Mouse (Mus musculus) adrenal gland, adult 8-10 months (tissue): ENCODE results near the gene Hormad2. TPM values are rescaled to one million over a fixed set of nuclear protein-coding genes. Genes with fewer than 3 reads are reported as not detected.

Source experiments
- DNase-seq: peaks from one replicate; pipeline ENCODE4 v3.0.0; 2022
- total RNA-seq, 4 experiments: library from RNA; stranded (reverse); gene quantifications; 2 replicates each; pipeline ENCODE4 v1.2.4; 2022

The Hormad2 gene
- total RNA-seq, 4 experiments from 2014 or later = 0.62 to 1.9 (median 1.5) TPM; not detected in 1

DNA sequence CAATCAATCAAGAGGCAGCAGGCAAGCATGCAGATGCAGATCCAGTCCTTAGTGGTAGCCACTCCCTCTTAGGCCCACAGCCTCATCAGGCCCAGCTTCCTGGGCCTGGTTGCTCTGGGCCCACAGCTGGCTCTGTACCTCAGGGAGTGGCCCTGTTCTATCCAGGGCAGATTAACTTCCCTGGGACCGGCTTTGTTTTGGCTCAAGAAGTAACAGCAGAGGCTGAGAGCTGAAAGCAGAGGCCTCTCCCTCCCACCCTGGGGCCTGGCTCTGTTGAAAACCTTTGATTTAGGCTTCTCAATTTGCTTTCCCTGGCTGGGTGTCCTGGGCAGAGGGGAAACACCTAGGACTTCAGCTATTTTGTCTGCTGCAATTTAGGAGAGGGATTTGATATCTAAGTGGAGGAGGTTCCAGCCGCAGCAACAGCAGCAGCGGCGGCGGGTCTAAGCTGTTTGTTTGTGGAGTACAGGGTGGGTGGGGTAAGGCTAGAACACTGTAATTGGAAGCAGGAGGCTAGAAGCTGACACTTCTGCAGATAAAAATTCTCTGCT lies 138.5 kb downstream of the Hormad2 start:
- DNase-seq = no peak

DNA sequence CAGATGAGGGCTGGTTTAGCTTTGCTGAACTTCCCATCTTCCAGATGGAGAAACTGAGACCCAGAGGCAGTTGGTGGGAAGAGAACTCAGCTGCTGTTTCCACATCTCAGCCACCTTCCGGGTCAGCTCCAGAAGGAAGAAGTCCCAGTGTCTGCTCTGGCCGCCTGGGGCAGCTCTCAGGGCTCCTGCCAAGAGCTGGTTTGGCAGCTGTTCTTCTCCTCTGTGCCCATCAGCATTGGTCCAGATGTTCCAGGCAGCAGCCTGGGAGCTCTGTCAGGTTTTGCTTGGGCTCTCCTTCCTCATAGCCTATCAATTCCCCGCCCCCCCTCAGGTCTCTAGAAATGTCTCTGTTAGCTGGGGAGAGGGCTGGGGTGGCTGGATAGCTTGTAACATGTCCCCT lies 140.2 kb downstream of the Hormad2 start:
- no peak for DNase-seq

DNA sequence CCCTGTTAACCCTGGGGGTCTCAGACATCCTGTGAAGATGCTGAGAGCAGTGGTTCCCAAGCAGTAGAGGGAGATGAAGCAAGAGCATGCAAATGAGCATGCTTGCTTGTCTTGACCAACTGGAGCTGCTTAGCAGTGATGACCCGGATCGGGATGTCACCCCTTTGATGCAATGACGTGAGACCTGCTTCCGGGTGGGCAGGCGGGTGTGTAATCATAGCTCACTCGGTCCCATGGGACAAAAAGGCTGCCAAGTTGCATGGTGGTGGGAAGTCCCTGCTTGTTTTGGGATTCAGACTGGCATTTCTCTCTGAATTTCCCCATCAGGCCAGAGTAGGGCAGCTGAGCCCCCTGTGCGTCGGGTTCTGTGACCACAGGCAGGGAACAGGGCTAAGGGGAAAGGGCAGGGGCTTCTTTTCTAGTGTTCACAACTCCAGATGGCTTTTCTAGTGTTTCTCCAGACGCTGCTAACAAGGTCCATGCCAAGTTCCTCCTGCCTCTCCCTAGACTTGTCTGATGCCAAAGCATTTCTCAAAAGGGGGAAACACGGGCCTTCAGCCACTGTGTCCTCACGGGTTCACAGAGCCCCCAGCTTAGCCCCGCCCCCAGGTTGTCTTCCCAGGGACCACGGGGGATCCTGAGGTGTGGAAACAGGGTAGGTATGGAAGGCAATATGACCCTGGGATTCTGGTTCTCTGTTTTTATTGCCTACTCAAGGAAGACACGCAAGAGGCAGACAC lies 141.0 kb downstream of the Hormad2 start:
- DNase-seq = no peak

DNA sequence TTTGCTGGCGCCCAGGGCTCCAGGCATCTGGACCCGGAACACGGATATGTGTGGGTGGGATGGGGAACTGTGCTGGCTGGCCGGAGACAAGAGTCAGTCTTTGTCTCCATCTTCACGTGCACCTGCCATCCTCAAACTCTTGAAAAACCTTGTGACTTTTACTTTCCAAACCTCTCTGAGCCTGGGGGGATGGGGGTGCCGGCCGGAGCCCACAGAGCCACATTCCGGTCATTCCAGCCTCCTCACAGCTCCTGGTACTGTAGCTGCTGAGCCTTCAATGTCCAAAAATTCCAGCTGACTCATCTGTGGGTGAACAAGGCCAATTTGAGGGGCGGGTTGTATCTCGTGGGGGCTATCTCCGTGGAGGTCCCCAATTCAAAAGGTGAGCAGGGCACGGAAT lies 141.7 kb downstream of the Hormad2 start:
- DNase-seq = no peak

DNA sequence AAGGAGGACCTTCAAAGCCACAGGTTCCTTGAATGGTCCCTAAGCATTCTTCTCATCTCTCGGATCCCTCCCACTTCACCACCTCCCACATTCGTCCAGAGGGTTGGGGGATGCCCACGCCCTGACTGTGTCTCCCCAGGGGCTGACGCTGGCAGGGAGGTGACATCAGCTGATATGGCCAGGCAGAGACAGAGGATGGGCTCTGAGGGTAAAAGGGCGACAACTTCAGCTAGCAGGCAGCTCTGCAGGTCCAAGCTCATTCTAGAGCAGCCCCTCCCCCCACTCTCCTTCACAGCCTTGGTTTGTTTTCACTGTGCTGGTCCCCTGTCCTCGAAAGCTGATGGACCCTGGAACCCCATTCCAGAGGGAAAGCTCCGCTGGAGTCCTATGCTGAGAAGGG lies 142.3 kb downstream of the Hormad2 start:
- DNase-seq = no peak

DNA sequence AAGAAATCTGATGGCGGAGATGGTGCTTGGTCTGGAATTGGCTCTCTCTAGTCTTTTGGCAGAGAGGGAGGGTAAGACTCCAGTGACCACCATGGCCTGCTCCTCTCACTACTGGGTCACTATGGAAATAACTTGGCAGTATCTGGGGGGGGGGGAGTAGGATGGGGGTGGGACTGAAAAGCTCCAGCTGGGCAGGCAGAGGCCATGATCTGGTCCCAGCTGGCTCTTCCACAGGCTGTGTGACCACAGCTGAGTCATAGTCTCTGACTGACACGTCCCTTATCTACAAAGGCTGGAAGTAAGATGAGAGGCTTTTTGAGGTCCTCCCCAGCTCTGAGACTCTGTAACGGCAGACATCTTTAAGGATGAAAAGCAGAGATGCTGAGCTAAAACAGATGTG lies 143.2 kb downstream of the Hormad2 start:
- DNase-seq = no peak

DNA sequence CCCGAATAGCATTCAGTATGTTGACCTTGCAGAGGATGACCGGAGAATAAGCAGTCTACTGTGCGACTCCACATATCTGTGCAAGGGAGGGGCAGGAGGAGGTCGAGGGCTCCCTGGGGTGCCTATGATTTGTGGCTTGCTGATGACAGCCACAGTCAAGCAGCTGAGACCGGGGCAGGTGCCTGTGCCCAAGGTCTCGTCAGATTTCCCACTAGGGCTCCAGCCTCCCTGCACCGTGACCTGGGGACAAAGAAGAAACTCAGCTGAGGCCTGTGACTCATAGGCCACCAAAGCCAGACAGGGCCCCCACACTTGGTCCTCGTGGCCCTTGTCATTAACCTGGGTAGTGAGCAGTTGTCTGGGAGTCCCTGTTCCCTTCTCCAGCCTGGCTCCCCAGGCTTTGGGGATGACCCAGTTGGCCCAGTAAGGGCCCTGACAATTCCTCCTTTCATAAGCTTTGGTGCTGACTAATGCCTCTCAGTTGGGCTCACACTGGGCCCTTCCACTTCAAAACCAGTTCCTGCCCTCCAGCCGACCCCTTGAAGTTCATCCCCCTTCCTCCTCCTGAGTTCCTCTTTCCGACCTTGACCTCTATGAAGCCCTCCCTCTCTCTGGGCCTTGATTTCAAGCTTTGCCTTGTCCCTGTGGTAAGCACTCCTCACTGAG lies 144.2 kb downstream of the Hormad2 start:
- DNase-seq = peak; percentile 44

Other genes starting within 250 kb of the Hormad2 start
- 1 to 10 TPM; 3.1 to 6.1 (median 4.2) TPM for gene Castor1, start 222.9 kb downstream of the Hormad2 start, total RNA-seq
- under 1 TPM in 2 of 4 experiments, not detected in 2; 0.24 to 0.25 TPM for gene Osm, start 204.7 kb downstream of the Hormad2 start, total RNA-seq
- gene Lif, start 183.5 kb downstream of the Hormad2 start, total RNA-seq = 1 to 10 TPM in 1 of 4 experiments, under 1 TPM in 2, not detected in 1; 0.15 to 1.0 (median 0.34) TPM
- 10 to 100 TPM; 60.9 to 82.3 (median 74.2) TPM for gene Mtmr3, start 153.8 kb upstream of the Hormad2 start, total RNA-seq
- gene Gm11032, start 179.0 kb upstream of the Hormad2 start, total RNA-seq = not detected
- 10 to 100 TPM; 51.6 to 58.6 (median 54.9) TPM for gene Ascc2, start 196.6 kb upstream of the Hormad2 start, total RNA-seq